Comparison of ENCODE assay signal across 34 mouse cellular contexts in the genomic region with DNA sequence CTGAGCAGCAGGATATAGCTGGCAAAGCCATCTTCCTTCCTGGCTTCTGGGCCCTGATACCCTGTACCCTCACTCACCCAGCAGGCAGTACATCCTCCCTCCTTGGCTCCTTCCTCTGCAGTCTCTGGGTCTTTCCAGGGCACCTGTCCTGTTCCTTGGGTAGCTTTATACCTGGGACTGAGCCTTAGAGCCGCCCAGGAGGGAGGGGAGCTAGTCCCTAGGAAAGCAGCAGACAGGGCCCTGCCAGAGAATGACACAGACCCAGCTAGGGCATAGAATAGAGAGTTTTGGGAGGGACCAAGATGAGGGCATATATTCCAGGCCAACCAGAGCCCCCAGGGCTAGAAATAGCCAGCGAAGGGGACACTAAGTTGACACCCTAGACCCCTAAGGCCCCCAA. TPM values are rescaled to one million over a fixed set of nuclear protein-coding genes. Genes with fewer than 3 reads are reported as not detected.
"Had no signal": no experiment of that assay in that cellular context is flagged by ENCODE, and none has a peak within 500 bp of the region (broad histone marks: within the 10 kb centered on the region; RNA-seq: fewer than 3 reads in every experiment).

No protein-coding gene starts in this region.

- H3K27ac ChIP-seq: heart, adult 2 months; hindbrain, embryonic 13.5 days; hindbrain, embryonic 15.5 days; hindbrain, postnatal 0 days; kidney, embryonic 15.5 days; kidney, postnatal 0 days; layer of hippocampus, adult 2 months; left cerebral cortex, adult 2 months; limb, embryonic 10.5 days; limb, embryonic 12.5 days; liver, embryonic 13.5 days; liver, embryonic 15.5 days had no signal

- H3K4me1 ChIP-seq: heart, embryonic 12.5 days; hindbrain, embryonic 13.5 days; hindbrain, embryonic 15.5 days; kidney, embryonic 15.5 days; limb, embryonic 10.5 days; limb, embryonic 12.5 days; liver, embryonic 13.5 days; liver, embryonic 15.5 days had no signal

- H3K9ac ChIP-seq: heart, embryonic 12.5 days; hindbrain, embryonic 13.5 days; hindbrain, embryonic 15.5 days; kidney, embryonic 15.5 days; limb, embryonic 12.5 days; liver, embryonic 13.5 days; liver, embryonic 15.5 days had no signal

- H3K4me2 ChIP-seq: heart, embryonic 12.5 days; hindbrain, embryonic 13.5 days; hindbrain, embryonic 15.5 days; kidney, embryonic 15.5 days; limb, embryonic 12.5 days; liver, embryonic 11.5 days; liver, embryonic 13.5 days; liver, embryonic 15.5 days had no signal

- H3K9me3 ChIP-seq: heart, embryonic 12.5 days; hindbrain, embryonic 13.5 days; hindbrain, embryonic 15.5 days; kidney, embryonic 15.5 days; limb, embryonic 10.5 days; limb, embryonic 12.5 days; liver, embryonic 13.5 days; liver, embryonic 15.5 days had no signal

- ATAC-seq: hindbrain, postnatal 0 days; intestine, embryonic 16.5 days had no signal

- H3K4me3 ChIP-seq: heart, adult 2 months; heart, embryonic 12.5 days; hindbrain, embryonic 13.5 days; hindbrain, embryonic 15.5 days; kidney, embryonic 15.5 days; layer of hippocampus, adult 2 months; left cerebral cortex, adult 2 months; limb, embryonic 10.5 days; limb, embryonic 12.5 days; liver, embryonic 13.5 days; liver, embryonic 15.5 days had no signal

- H3K27me3 ChIP-seq: hindbrain, embryonic 13.5 days; hindbrain, embryonic 15.5 days; kidney, embryonic 15.5 days; limb, embryonic 12.5 days; liver, embryonic 13.5 days had no signal

- DNase-seq: gastrocnemius, postnatal 14 days; gastrocnemius, postnatal 36 days; heart, adult 11 months; heart, adult 2 months; heart, postnatal 10 days; kidney, adult 11 months; kidney, adult 2 months; kidney, adult 9 months; kidney, postnatal 14 days; kidney, postnatal 36 days; liver; liver, embryonic 13.5 days had no signal

- H3K36me3 ChIP-seq: heart, embryonic 12.5 days; hindbrain, embryonic 13.5 days; hindbrain, embryonic 15.5 days; kidney, embryonic 15.5 days; limb, embryonic 10.5 days; limb, embryonic 12.5 days; liver, embryonic 13.5 days; liver, embryonic 15.5 days had no signal

RNA-seq across cellular contexts. Expression of a gene that starts 6.5 kb away (rescaled TPM):
- total RNA-seq: gastrocnemius, adult 18-20 months; gastrocnemius, postnatal 14 days; gastrocnemius, postnatal 36 days; heart, adult 2 months; heart, postnatal 10 days; heart, postnatal 25 days; hematopoietic stem cell, adult 5-6 weeks; hindbrain, postnatal 0 days; layer of hippocampus, adult 2 months; layer of hippocampus, postnatal 10 days; layer of hippocampus, postnatal 25 days; left cerebral cortex, adult 2 months; left cerebral cortex, postnatal 14 days; left cerebral cortex, postnatal 36 days had no signal
- polyA plus RNA-seq: gonadal fat pad, adult 2 months; heart, adult 2 months; heart, embryonic 12.5 days; heart, embryonic 14.5 days; hindbrain, embryonic 13.5 days; hindbrain, postnatal 0 days; kidney, adult 2 months; kidney, postnatal 0 days had no signal
